Mouse (Mus musculus): ENCODE measurements around the gene Ugt2b35.

GRCm38 (mm10) chr5:87027359-87027758 lies 26.7 kb downstream of the Ugt2b35 start:
- TF ChIP-seq CTCF (IDR thresholded peaks at IDR 0.05; ENCODE audit: extremely low read depth, insufficient read length, insufficient replicate concordance, low read depth, low read length), result no peak
- TF ChIP-seq POLR2A (IDR thresholded peaks at IDR 0.05; ENCODE audit: low read depth, low read length), result no peak

Measured in small intestine, adult 2 months (tissue).